Mouse (Mus musculus): ENCODE data around the gene Fam214b. TPM values are rescaled to one million over a fixed set of nuclear protein-coding genes. Genes with fewer than 3 reads are reported as not detected.
"Not testable (repeated sequence)": the region's sequence is repeated elsewhere in the genome, so short reads cannot be mapped to it uniquely, and the experiment has no call there.

Gene Fam214b
- total and polyA plus RNA-seq, 2 experiments = 4.0 to 6.2 TPM

DNA sequence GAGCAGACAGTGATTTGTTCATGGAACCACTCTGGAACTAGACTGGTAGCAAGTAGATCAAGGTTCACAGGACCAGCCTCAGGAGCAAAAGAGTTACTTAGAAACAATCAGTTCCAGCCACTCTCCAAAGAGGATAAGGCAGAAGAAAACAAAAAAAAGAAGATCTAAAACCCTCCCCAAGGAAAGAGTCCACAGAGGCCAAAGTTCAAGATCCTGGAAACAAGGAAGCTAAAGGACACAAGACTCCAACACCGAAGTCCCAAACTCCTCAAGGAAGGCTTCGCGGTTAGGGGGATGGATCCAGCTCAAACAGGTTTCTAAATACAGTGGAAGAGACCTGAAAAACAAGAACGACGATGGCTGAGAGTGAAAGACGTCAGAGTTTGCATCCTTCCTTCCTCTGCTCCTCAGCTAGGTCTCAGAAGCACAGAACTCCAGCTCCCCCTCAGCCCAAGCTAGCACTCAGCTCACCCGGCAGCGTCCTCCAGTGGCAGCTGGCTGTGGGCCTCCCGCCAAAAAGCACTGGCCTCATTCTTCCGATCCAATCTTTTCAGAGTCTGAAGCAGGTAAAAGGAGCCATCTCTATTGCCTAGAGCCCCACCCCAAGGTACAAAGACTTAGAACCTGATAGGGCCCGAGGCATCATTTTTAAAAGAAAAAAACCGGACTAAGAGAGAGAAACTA lies 43.1 kb downstream of the Fam214b start:
- Histone ChIP-seq H3K27ac (replicated peaks; ENCODE audit: insufficient read depth, low read depth, low read length) (no peak overlapping the region), H3K4me1 (ENCODE audit: control insufficient read depth, insufficient read depth, low read length) (peaks cover 5% of the 10 kb centered on the region; the same call in 1 of the 2 replicates), H3K4me3 (ENCODE audit: insufficient read depth, low read depth, low read length) (no peak overlapping the region), H3K27me3 (ENCODE audit: control insufficient read depth, insufficient read depth, low read length) (no peaks in the 10 kb centered on the region), H3K36me3 (ENCODE audit: control insufficient read depth, insufficient read depth, low read length) (no peaks in the 10 kb centered on the region), H3K9ac (ENCODE audit: low read depth, low read length) (no peak overlapping the region), H3K79me2 (ENCODE audit: control insufficient read depth, insufficient read depth, low read length) (peaks cover 11% of the 10 kb centered on the region; the same call in 1 of the 2 replicates)
- TF ChIP-seq POLR2A (IDR thresholded peaks at IDR 0.05; ENCODE audit: extremely low read depth, insufficient read depth, low read length) (no peak), CTCF (IDR thresholded peaks at IDR 0.05; ENCODE audit: low read depth, low read length) (no peak)
- 81% methylated on average over 12 of the region's 12 CpGs for WGBS
- DNase-seq (ENCODE audit: extremely low read depth, low read depth, low spot score) = no peak

GRCm38 (mm10) chr4:43001272-43001671 lies 44.7 kb downstream of the Fam214b start:
- Histone ChIP-seq H3K4me1 (ENCODE audit: control insufficient read depth, insufficient read depth, low read length) (peaks cover 11% of the 10 kb centered on the region; the same call in 1 of the 2 replicates), H3K27me3 (ENCODE audit: control insufficient read depth, insufficient read depth, low read length) (no peaks in the 10 kb centered on the region), H3K27ac (replicated peaks; ENCODE audit: insufficient read depth, low read depth, low read length) (no peak overlapping the region), H3K36me3 (ENCODE audit: control insufficient read depth, insufficient read depth, low read length) (peaks cover 1% of the 10 kb centered on the region; the same call in 1 of the 2 replicates), H3K9ac (ENCODE audit: low read depth, low read length) (no peak overlapping the region), H3K79me2 (ENCODE audit: control insufficient read depth, insufficient read depth, low read length) (peaks cover 11% of the 10 kb centered on the region; the same call in 1 of the 2 replicates), H3K4me3 (ENCODE audit: insufficient read depth, low read depth, low read length) (no peak overlapping the region)
- TF ChIP-seq POLR2A (IDR thresholded peaks at IDR 0.05; ENCODE audit: extremely low read depth, insufficient read depth, low read length) (no peak), CTCF (IDR thresholded peaks at IDR 0.05; ENCODE audit: low read depth, low read length) (no peak)
- WGBS = 75% methylated on average over 2 of the region's 2 CpGs
- no peak for DNase-seq (ENCODE audit: extremely low read depth, low read depth, low spot score)

- 0 out of 2 replicates have a peak, but pooled peaks have one; percentile 32 for TF ChIP-seq POLR2A (IDR thresholded peaks at IDR 0.05; ENCODE audit: extremely low read depth, insufficient read depth, low read length)
- H3K79me2 ChIP-seq (ENCODE audit: control insufficient read depth, insufficient read depth, low read length) = peaks cover 11% of the 10 kb centered on the region; the same call in 1 of the 2 replicates
- not testable (repeated sequence) for H3K27me3 ChIP-seq (ENCODE audit: control insufficient read depth, insufficient read depth, low read length); H3K36me3 ChIP-seq (ENCODE audit: control insufficient read depth, insufficient read depth, low read length)
- peak within 1 kb of the TSS; percentile 90 for H3K27ac ChIP-seq (replicated peaks; ENCODE audit: insufficient read depth, low read depth, low read length)
- peak within 1 kb of the TSS; percentile 91 for H3K9ac ChIP-seq (ENCODE audit: low read depth, low read length)
- peaks cover 11% of the 10 kb centered on the region; the same call in 1 of the 2 replicates for H3K4me1 ChIP-seq (ENCODE audit: control insufficient read depth, insufficient read depth, low read length)
- WGBS = 2% methylated on average over 53 of the region's 56 CpGs
- peak within 1 kb of the TSS; percentile 83 for H3K4me3 ChIP-seq (ENCODE audit: insufficient read depth, low read depth, low read length)
- DNase-seq (ENCODE audit: extremely low read depth, low read depth, low spot score) = peak; percentile 97
Observed at GRCm38 (mm10) chr4:43000141-43000986, 45.7 kb downstream of the Fam214b start, which contains the start of gene Vcp. Vcp (minus strand) TSS chr4:43000507.

DNA sequence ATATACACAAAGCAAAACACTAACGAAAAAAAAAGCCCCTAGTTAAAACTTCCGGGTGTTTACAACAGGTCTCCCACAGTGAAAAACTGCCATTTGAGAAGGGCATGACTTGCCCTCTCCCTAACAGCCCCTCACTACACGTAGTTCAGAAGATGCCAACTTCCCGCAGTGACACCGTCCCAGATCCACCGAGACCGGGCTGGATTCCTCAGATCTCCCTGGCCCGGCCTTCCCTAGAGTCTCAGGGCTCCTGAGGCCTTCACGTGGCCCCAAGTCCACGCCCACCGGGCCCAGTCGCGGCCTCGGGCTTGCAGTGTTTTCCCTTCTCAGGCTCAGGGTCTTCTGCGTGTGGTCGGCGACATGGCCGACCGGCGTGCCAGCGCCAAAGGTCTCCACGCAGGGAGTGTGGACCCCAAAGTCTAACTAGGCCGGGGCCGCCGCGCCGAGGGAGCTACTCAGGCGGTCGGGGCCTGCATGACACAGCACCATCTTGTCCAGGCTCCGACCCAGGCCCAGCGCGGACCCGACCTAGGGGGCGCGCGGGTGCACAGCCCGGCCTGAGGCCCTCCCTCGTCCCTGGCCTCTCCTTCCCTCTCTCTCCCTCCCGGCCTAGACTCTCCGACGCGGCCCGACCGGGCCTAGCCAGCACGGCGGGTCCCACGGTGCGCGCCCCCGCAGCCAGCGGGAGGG lies 46.4 kb downstream of the Fam214b start:
- Histone ChIP-seq H3K79me2 (ENCODE audit: control insufficient read depth, insufficient read depth, low read length) (peaks cover 11% of the 10 kb centered on the region; the same call in 1 of the 2 replicates), H3K4me1 (ENCODE audit: control insufficient read depth, insufficient read depth, low read length) (peaks cover 11% of the 10 kb centered on the region; the same call in 1 of the 2 replicates), H3K9ac (ENCODE audit: low read depth, low read length) (peak overlapping the region; percentile 91), H3K27ac (replicated peaks; ENCODE audit: insufficient read depth, low read depth, low read length) (peak overlapping the region; percentile 90), H3K4me3 (ENCODE audit: insufficient read depth, low read depth, low read length) (peak overlapping the region; percentile 83), H3K36me3 (ENCODE audit: control insufficient read depth, insufficient read depth, low read length) (peaks cover 17% of the 10 kb centered on the region), H3K27me3 (ENCODE audit: control insufficient read depth, insufficient read depth, low read length) (no peaks in the 10 kb centered on the region)
- TF ChIP-seq POLR2A (IDR thresholded peaks at IDR 0.05; ENCODE audit: extremely low read depth, insufficient read depth, low read length) (no peak), CTCF (IDR thresholded peaks at IDR 0.05; ENCODE audit: low read depth, low read length) (no peak)
- under 1% methylated on average over 51 of the region's 51 CpGs for WGBS
- DNase-seq (ENCODE audit: extremely low read depth, low read depth, low spot score) = peak; percentile 75

DNA sequence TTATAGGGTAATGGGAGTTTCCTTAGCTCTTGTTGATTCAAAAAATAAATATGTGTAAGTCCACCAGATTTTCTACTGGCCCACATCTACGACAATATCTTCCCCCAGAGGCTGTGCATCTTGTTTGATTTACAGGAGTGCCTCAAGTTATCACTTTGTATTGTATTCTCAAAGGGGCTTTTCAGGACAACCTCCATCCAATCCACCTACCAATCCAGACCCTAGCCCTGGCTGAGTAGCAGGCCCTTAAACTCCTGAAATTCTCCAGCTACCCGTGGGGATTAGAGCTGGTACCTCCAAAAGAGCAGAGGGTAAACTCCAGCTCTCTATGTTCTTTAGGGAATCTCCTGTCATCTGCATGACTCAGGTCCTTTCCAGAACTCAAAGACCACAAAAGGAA lies 48.0 kb downstream of the Fam214b start:
- no peaks in the 10 kb centered on the region for H3K27me3 ChIP-seq (ENCODE audit: control insufficient read depth, insufficient read depth, low read length)
- H3K9ac ChIP-seq (ENCODE audit: low read depth, low read length) = no peak overlapping the region
- H3K4me3 ChIP-seq (ENCODE audit: insufficient read depth, low read depth, low read length) = no peak overlapping the region
- no peak overlapping the region for H3K27ac ChIP-seq (replicated peaks; ENCODE audit: insufficient read depth, low read depth, low read length)
- peaks cover 11% of the 10 kb centered on the region; the same call in 1 of the 2 replicates for H3K79me2 ChIP-seq (ENCODE audit: control insufficient read depth, insufficient read depth, low read length)
- TF ChIP-seq CTCF (IDR thresholded peaks at IDR 0.05; ENCODE audit: low read depth, low read length) = no peak
- no peak for TF ChIP-seq POLR2A (IDR thresholded peaks at IDR 0.05; ENCODE audit: extremely low read depth, insufficient read depth, low read length)
- H3K4me1 ChIP-seq (ENCODE audit: control insufficient read depth, insufficient read depth, low read length) = peaks cover 11% of the 10 kb centered on the region; the same call in 1 of the 2 replicates
- H3K36me3 ChIP-seq (ENCODE audit: control insufficient read depth, insufficient read depth, low read length) = peaks cover 33% of the 10 kb centered on the region
- DNase-seq (ENCODE audit: extremely low read depth, low read depth, low spot score) = no peak
- 15% methylated on average over 2 of the region's 2 CpGs for WGBS

Data from liver, adult 2 months (tissue).